Mouse (Mus musculus) kidney, postnatal 0 days (tissue): ENCODE results near the gene Jup. TPM values are rescaled to one million over a fixed set of nuclear protein-coding genes. Genes with fewer than 3 reads are reported as not detected.

Source experiments
- ATAC-seq: fragments of 200-750 bp; cut with Nextera tagmentation; replicated peaks from 2 replicates; pipeline ENCODE4 v1.8.0; 2017; ENCODE audit warnings: low read depth, moderate number of reproducible peaks, moderate TSS enrichment, moderate library complexity; ENCODE audit not compliant: low FRiP score
- DNase-seq: peaks from one replicate; pipeline ENCODE4 v3.0.0-alpha.2; 2016; ENCODE audit warnings: low spot score
- H3K27ac ChIP-seq: fragments of 300-500 bp; sonication (generic); 2 replicates; pipeline ENCODE4 v1.5.1; 2014; ENCODE audit warnings: mild to moderate bottlenecking
- H3K27me3 ChIP-seq: fragments of 300-500 bp; sonication (generic); 2 replicates; pipeline ENCODE4 v1.6.1; 2014; ENCODE audit warnings: low read length, mixed read lengths; ENCODE audit not compliant: insufficient read depth
- H3K36me3 ChIP-seq: fragments of 300-500 bp; sonication (generic); 2 replicates; pipeline ENCODE4 v1.6.1; 2014; ENCODE audit warnings: low read length, mixed read lengths; ENCODE audit not compliant: insufficient read depth
- H3K4me1 ChIP-seq: fragments of 300-500 bp; sonication (generic); replicated peaks from 2 replicates; pipeline ENCODE4 v1.6.1; 2014; ENCODE audit warnings: antibody characterized with exemption, low read length, mixed read lengths; ENCODE audit not compliant: insufficient read depth
- H3K4me2 ChIP-seq: fragments of 300-500 bp; sonication (generic); 2 replicates; pipeline ENCODE4 v1.6.1; 2014; ENCODE audit warnings: mild to moderate bottlenecking, low read length, moderate library complexity, mixed read lengths
- H3K4me3 ChIP-seq: fragments of 300-500 bp; sonication (generic); replicated peaks from 2 replicates; pipeline ENCODE4 v1.5.1; 2014; ENCODE audit warnings: low read depth, low read length
- H3K9ac ChIP-seq: fragments of 300-500 bp; sonication (generic); 2 replicates; pipeline ENCODE4 v1.6.1; 2014; ENCODE audit warnings: low read depth, low read length
- H3K9me3 ChIP-seq: fragments of 300-500 bp; sonication (generic); replicated peaks from 2 replicates; pipeline ENCODE4 v1.6.1; 2016; ENCODE audit warnings: low read length, inconsistent platforms, mixed read lengths
- CTCF ChIP-seq: IDR thresholded peaks from 2 replicates; pipeline ENCODE4 v1.5.1; 2016; ENCODE audit warnings: antibody characterized with exemption, low read depth, mild to moderate bottlenecking, moderate library complexity
- WGBS: fragments of 180-500 bp; shearing (Covaris S2); extraction: QIAGEN DNeasy Blood & Tissue Kit; methylation state at CpG from one replicate; pipeline ENCODE4 v1.1.7; 2014; 5-methylcytosine and 5-hydroxymethylcytosine counted together
- polyA plus RNA-seq: library from polyadenylated mRNA; unstranded; fragments of >200 nt; fragmentation: Nextera tagmentation; extraction: Ambion mirVana; gene quantifications from 2 replicates; pipeline ENCODE4 v1.2.1, GENCODE M21; 2015

Gene Jup
- polyA plus RNA-seq, 1 experiment from 2014 or later: 119 TPM

DNA sequence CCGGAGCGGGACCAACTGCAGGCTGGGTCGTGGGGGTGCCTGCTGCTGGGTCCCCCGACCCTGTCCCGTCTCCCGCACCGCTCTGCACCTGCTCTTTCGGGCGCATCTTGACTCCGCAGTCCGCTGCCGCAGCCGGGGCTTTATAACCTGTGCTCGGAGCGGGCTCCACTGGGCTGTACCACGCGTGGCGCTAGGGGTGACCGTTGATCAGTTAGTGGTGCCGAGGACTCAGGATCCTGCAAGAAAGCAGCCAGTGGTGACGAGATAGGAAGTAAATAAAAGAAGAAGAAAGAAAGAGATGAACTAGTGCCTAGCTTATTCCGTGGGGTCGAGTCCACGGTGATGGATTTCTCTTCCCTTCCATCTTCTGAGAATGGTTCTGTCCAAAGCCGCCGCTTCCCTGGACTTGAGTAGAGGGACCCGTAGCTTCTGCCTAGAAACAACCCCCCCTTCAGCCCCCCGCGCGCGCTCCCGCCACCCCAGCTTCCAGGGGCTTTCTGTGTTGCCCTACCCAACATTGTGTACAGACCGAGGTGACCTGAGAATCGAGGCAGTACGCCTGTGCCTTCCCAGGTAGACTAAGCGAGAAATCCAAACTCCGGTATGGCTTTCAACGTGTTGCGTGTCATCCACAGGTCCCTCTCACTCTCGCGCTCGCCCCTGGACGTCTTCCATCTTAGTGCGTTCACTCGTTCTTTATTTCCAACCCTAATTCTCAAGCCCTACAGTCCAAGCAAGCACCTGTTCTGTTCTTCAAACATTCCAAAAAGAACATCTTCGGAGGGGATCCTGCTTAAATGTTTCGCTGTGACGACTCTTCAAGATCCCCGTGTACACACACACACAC is 41.4 kb downstream of the Jup start, which contains the start of gene Hap1:
Gene Hap1 (minus strand): TSS at position 157 of the 847 bp plus-strand sequence.
- Histone ChIP-seq H3K27ac (no peak within 1 kb of the TSS; the same call in 1 of the 2 replicates), H3K4me3 (peak within 1 kb of the TSS; percentile 71), H3K27me3 (peaks cover 9% of the 10 kb centered on the region), H3K4me1 (no peaks in the 10 kb centered on the region), H3K9ac (peak within 1 kb of the TSS; percentile 71), H3K4me2 (peak within 1 kb of the TSS; percentile 100), H3K9me3 (no peaks in the 10 kb centered on the region), H3K36me3 (no peaks in the 10 kb centered on the region)
- TF ChIP-seq CTCF: no peak
- DNase-seq (peak; percentile 71), ATAC-seq (0 out of 2 replicates have a peak, but pooled peaks have one; percentile 24)
- 1% methylated on average over 49 of the region's 49 CpGs for WGBS

DNA sequence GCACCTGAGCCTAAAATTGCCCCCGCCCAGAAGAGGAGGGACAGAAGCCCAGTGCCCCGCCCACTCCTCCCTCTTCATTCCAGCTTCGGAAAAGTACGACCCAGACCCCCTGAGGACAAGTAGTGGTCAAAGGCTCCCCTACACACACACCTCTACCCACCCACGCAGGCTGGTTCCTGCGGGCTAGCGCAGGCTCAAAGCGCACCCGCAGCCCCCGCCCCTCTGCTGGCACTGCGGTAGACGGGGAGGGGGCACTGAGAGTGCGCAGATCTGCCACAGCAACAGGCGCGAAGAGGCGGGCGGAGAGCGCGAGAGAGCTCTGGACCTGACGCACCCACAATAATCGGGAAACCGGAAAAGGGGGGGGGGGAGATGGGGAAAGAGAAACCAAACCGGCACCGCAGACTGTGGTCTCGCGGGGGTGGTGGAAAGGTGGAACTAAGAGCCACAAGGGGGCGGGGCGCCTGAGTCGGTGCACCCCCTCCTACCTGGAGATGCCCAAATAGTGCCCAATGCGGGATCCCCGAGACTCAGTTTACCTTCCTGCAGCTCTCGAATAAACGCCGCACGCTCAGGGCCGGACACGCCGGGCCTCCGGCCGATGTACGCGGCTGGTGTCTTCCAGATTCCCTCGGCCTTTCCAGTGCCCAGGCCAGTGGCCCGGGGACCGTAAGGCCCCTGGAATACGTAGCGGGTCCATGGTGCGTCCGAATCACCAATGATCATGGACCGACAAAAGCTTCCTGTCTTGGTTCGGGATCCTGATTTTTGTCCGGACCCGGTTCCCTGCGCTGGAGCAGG is 42.2 kb downstream of the Jup start:
- no peaks in the 10 kb centered on the region for H3K4me1 ChIP-seq
- no peaks in the 10 kb centered on the region for H3K36me3 ChIP-seq
- no peaks in the 10 kb centered on the region for H3K9me3 ChIP-seq
- ATAC-seq: 0 out of 2 replicates have a peak, but pooled peaks have one; percentile 30
- peaks cover 9% of the 10 kb centered on the region for H3K27me3 ChIP-seq
- peak; percentile 36 for DNase-seq
- TF ChIP-seq CTCF: no peak
- H3K9ac ChIP-seq: peak overlapping the region; percentile 71
- H3K4me3 ChIP-seq: peak overlapping the region; percentile 71
- H3K27ac ChIP-seq: no peak overlapping the region; the same call in 1 of the 2 replicates
- H3K4me2 ChIP-seq: peak overlapping the region; percentile 100
- 1% methylated on average over 49 of the region's 54 CpGs for WGBS

DNA sequence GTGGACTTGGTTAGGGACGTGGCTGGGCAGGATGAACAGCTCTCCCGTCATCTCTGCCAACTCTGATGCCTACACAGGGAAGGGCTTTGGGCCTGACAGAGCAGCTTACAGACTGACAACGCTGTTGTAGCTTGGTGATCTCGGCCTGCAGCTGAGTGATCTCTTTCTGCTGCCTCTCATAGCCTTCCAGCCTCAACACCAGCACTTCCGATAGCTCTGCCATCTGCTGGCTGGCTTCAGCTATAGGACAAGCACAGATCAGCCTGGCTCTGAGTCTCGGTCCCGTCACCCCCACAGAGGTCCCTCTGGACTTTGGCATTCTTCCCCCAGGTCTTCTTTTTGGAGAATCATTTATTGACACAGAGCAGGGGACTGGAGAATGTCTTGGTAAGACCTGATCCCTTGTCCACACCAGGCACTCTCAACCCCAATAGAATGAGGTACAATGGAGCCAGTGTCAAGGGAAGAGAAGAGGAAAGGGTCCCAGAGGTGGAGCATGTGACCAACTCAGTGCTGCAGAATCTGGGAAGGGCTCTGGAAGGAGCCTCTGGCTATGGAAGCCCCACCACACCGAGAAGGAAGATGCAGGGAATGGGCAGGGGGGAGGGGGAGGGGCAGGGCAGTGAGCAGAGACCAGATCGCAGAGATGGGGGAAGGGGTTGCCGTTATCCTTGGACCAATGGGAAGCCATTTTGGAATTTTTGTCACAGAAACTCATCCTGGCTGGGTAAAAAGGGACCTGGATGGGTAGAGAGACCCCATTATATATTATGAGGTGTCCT is 45.3 kb downstream of the Jup start:
- ATAC-seq (no peak), DNase-seq (peak; percentile 62)
- 34% methylated on average over 10 of the region's 10 CpGs for WGBS
- Histone ChIP-seq H3K4me2 (no peak overlapping the region), H3K27me3 (peaks cover 9% of the 10 kb centered on the region), H3K9ac (no peak overlapping the region), H3K9me3 (no peaks in the 10 kb centered on the region), H3K4me1 (no peaks in the 10 kb centered on the region), H3K4me3 (no peak overlapping the region), H3K27ac (no peak overlapping the region), H3K36me3 (no peaks in the 10 kb centered on the region)
- peak; percentile 67 for TF ChIP-seq CTCF

DNA sequence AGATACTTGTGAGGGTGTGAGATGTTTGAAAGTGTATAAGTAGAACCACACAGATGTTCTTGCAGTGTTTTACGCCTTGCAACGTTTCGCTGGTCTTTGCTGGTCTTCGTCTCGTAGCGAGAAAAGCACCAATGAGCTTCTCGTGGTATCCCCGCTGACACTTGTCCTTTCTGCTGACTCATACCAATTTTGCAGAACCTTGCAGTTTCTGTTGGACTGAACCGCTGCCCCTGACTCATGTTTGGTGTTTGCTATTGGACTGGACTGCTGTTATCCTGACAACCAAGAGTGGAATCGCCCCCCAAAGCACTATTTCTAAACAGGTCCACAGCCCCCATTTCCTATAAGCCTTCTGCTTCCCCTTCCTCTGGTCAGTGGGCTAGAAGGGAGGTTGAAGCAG is 53.3 kb downstream of the Jup start:
- DNase-seq (no peak), ATAC-seq (no peak)
- Histone ChIP-seq H3K4me3 (no peak overlapping the region), H3K4me2 (no peak overlapping the region), H3K9me3 (no peaks in the 10 kb centered on the region), H3K9ac (no peak overlapping the region), H3K36me3 (no peaks in the 10 kb centered on the region), H3K27me3 (no peaks in the 10 kb centered on the region), H3K27ac (no peak overlapping the region), H3K4me1 (no peaks in the 10 kb centered on the region)
- TF ChIP-seq CTCF: no peak
- 84% methylated on average over 10 of the region's 10 CpGs for WGBS

DNA sequence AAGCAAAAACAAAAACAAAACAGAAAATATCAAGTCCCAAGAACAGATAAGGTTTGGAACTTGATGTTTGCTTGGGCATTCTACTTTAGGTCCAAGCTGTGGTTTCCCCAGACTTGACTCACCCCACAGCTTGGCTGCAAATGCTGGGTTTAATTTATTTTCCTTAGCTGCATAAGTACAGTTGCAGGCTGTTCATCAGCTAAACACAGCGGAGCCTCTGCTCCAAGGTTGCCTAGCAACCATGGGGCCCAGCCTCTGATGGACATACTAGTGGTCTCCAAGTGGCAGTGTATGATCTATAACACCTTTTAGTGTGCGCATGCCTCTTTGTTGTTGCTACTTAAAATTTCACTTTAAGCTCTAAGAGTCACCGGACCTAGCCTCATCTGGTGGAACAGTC is 61.8 kb downstream of the Jup start:
- ATAC-seq: no peak
- 45% methylated on average over 3 of the region's 3 CpGs for WGBS
- H3K4me3 ChIP-seq: no peak overlapping the region
- no peaks in the 10 kb centered on the region for H3K36me3 ChIP-seq
- H3K4me2 ChIP-seq: no peak overlapping the region
- H3K9me3 ChIP-seq: no peaks in the 10 kb centered on the region
- no peak overlapping the region for H3K9ac ChIP-seq
- no peaks in the 10 kb centered on the region for H3K27me3 ChIP-seq
- H3K27ac ChIP-seq: no peak overlapping the region
- no peaks in the 10 kb centered on the region for H3K4me1 ChIP-seq
- DNase-seq: no peak
- no peak for TF ChIP-seq CTCF
